Mouse (Mus musculus) thymus, postnatal 10 days (tissue): ENCODE results near the gene Ggt1.
A peak's percentile ranks its signal among the peaks of the same experiment; 100 is the strongest.
"Not testable (repeated sequence)": the region's sequence is repeated elsewhere in the genome, so short reads cannot be mapped to it uniquely, and the experiment has no call there.

Source experiments
- DNase-seq, 2 experiments: peaks; one replicate each; pipeline ENCODE4 v3.0.0; 2021; ENCODE audit warnings: low spot score in 2 of 2

Gene Ggt1

GRCm38 (mm10) chr10:75549886-75550285, 11.5 kb upstream of the Ggt1 start:
- no peak for DNase-seq

- DNase-seq = no peak
Observed at GRCm38 (mm10) chr10:75551175-75551574, 10.2 kb upstream of the Ggt1 start.

- no peak for DNase-seq
Observed at GRCm38 (mm10) chr10:75552106-75552505, 9.3 kb upstream of the Ggt1 start.

GRCm38 (mm10) chr10:75552701-75553450, 8.5 kb upstream of the Ggt1 start:
- no peak for DNase-seq

GRCm38 (mm10) chr10:75554090-75554489, 7.3 kb upstream of the Ggt1 start:
- DNase-seq = no peak

GRCm38 (mm10) chr10:75555557-75555956, 5.8 kb upstream of the Ggt1 start:
- no peak for DNase-seq

- DNase-seq = no peak
Observed at GRCm38 (mm10) chr10:75556026-75556425, 5.4 kb upstream of the Ggt1 start.

GRCm38 (mm10) chr10:75558515-75558914, 2.9 kb upstream of the Ggt1 start:
- no peak for DNase-seq

- DNase-seq = no peak
Observed at GRCm38 (mm10) chr10:75559041-75559675, 2.2 kb upstream of the Ggt1 start.

GRCm38 (mm10) chr10:75559676-75560548, 1.5 kb upstream of the Ggt1 start, which contains the start of gene Lrrc75b:
TSS of gene Lrrc75b (minus strand) at chr10:75560330.
- DNase-seq = no peak

GRCm38 (mm10) chr10:75560549-75560899, 880 bp upstream of the Ggt1 start:
- DNase-seq = no peak

- no peak for DNase-seq
Observed at GRCm38 (mm10) chr10:75562596-75562995, 1.2 kb downstream of the Ggt1 start.

GRCm38 (mm10) chr10:75564687-75565265, 3.4 kb downstream of the Ggt1 start:
- DNase-seq = no peak

- peak; percentile 67 to 74 for DNase-seq
Observed at GRCm38 (mm10) chr10:75565436-75565835, 4.0 kb downstream of the Ggt1 start.

GRCm38 (mm10) chr10:75565906-75566305, 4.5 kb downstream of the Ggt1 start:
- DNase-seq = no peak

- DNase-seq = no peak
Observed at GRCm38 (mm10) chr10:75566321-75566720, 4.9 kb downstream of the Ggt1 start.

- DNase-seq = not testable (repeated sequence)
Observed at GRCm38 (mm10) chr10:75566765-75567164, 5.4 kb downstream of the Ggt1 start.

- no peak for DNase-seq
Observed at GRCm38 (mm10) chr10:75568029-75568428, 6.6 kb downstream of the Ggt1 start.

- DNase-seq = no peak
Observed at GRCm38 (mm10) chr10:75568441-75568840, 7.0 kb downstream of the Ggt1 start.

GRCm38 (mm10) chr10:75568851-75569250, 7.4 kb downstream of the Ggt1 start:
- DNase-seq = no peak

GRCm38 (mm10) chr10:75570981-75571657, 9.7 kb downstream of the Ggt1 start:
- DNase-seq = no peak
